Mouse (Mus musculus): ENCODE data around the gene Ctse.

DNA sequence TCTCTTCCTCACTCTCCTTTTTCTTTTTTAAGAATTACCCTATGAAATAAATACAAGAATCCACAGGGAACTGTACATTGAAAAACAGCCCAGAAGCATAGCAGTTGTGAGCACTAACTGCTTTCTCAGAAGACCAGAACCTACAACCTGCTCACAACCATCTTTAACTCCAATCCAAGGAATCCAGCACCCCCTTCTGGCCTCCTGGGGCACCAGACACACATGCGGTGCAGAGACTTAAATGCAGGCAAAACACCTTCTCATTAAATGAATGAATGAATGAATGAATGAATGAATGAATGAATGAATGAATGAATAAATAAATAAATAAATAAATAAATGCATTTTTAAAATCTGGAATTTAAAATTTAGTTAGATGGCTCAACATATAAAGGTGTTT, 19.5 kb upstream of the Ctse start:
- no peak for TF ChIP-seq ELF1 (IDR thresholded peaks at IDR 0.05; ENCODE audit: low read depth, low read length)
- peak in 2 of 3 experiments; percentile 45 to 51; a peak in 4 of 6 replicates for TF ChIP-seq CTCF (IDR thresholded peaks at IDR 0.05 in 2 of 3, conservative IDR thresholded peaks at IDR 0.05 in 1 of 3; ENCODE audit: control insufficient read depth in 1 of 3, insufficient read depth in 1 of 3, low read depth in 2 of 3, low read length in 3 of 3, poor library complexity in 1 of 3, severe bottlenecking in 1 of 3)
- no peak for TF ChIP-seq USF1 (IDR thresholded peaks at IDR 0.05; ENCODE audit: low read depth, low read length)
- TF ChIP-seq MAZ (IDR thresholded peaks at IDR 0.05; ENCODE audit: low read depth, low read length) = no peak
- no peak for TF ChIP-seq GATA1 (IDR thresholded peaks at IDR 0.05; ENCODE audit: low read depth, low read length)
- no peak for TF ChIP-seq POLR2A (IDR thresholded peaks at IDR 0.05; ENCODE audit: control insufficient read depth in 1 of 2, insufficient read depth in 1 of 2, low read depth in 1 of 2, low read length in 2 of 2, poor library complexity in 1 of 2)
- no peak for TF ChIP-seq E2F4 (IDR thresholded peaks at IDR 0.05; ENCODE audit: borderline replicate concordance, low read depth, low read length)
- TF ChIP-seq TCF12 (IDR thresholded peaks at IDR 0.05; ENCODE audit: low read depth, low read length) = no peak
- TF ChIP-seq USF2 (IDR thresholded peaks at IDR 0.05; ENCODE audit: borderline replicate concordance in 1 of 2, insufficient read depth in 1 of 2, low read depth in 1 of 2, low read length in 2 of 2) = no peak

All from MEL (cell line).